Mouse (Mus musculus): ENCODE results near the gene Pigyl.

DNA sequence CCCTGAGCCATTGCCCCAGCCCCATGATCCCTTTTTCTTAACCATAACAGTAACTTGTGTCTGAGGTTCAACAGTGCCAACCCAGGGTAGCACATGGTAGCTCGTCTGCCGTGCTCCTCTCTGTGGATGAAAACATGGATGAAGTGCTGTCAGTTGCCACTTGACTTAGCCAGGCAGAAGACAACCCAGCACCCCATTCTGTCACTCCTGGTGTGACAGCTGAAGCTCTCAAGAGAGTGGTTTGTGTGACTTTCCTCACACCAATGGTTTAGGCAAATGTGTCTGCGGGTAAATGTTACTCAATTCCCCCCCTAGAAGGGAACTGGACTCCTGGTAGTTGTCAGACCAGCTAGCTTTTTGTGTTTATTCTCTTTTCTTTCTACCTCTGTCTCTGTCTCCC lies 34.6 kb upstream of the Pigyl start:
- no peak for TF ChIP-seq GATA1 (IDR thresholded peaks at IDR 0.05; ENCODE audit: borderline replicate concordance, low read length)
- no peak for TF ChIP-seq CTCF (IDR thresholded peaks at IDR 0.05; ENCODE audit: low read depth, low read length)
- TF ChIP-seq TAL1 (conservative IDR thresholded peaks at IDR 0.05; ENCODE audit: low read depth, low read length), result no peak
- TF ChIP-seq POLR2AphosphoS5 (IDR thresholded peaks at IDR 0.05; ENCODE audit: insufficient replicate concordance, low read depth, low read length), result no peak
- no peak for TF ChIP-seq GATA2 (IDR thresholded peaks at IDR 0.05; ENCODE audit: borderline replicate concordance, low read depth, low read length)

All from G1E (cell line).